Mouse (Mus musculus): ENCODE data around the gene Phyhd1. TPM values are rescaled to one million over a fixed set of nuclear protein-coding genes. Genes with fewer than 3 reads are reported as not detected.
A peak's percentile ranks its signal among the peaks of the same experiment; 100 is the strongest.

Phyhd1 gene
- polyA plus RNA-seq, 1 experiment from 2014 or later = 8.4 TPM

- Histone ChIP-seq H3K27me3 (no peaks in the 10 kb centered on the region), H3K27ac (no peak overlapping the region), H3K4me2 (no peak overlapping the region), H3K4me1 (replicated peaks) (peaks cover 50% of the 10 kb centered on the region), H3K9me3 (replicated peaks) (no peaks in the 10 kb centered on the region), H3K9ac (no peak overlapping the region), H3K36me3 (peaks cover 45% of the 10 kb centered on the region), H3K4me3 (no peak overlapping the region)
- ATAC-seq (replicated peaks; ENCODE audit: insufficient number of reproducible peaks, insufficient read depth, low FRiP score, low read depth) = no peak
- 91% methylated on average over 30 of the region's 30 CpGs for WGBS
Observed at GRCm38 (mm10) chr2:30256616-30257350, 9.2 kb upstream of the Phyhd1 start.

DNA sequence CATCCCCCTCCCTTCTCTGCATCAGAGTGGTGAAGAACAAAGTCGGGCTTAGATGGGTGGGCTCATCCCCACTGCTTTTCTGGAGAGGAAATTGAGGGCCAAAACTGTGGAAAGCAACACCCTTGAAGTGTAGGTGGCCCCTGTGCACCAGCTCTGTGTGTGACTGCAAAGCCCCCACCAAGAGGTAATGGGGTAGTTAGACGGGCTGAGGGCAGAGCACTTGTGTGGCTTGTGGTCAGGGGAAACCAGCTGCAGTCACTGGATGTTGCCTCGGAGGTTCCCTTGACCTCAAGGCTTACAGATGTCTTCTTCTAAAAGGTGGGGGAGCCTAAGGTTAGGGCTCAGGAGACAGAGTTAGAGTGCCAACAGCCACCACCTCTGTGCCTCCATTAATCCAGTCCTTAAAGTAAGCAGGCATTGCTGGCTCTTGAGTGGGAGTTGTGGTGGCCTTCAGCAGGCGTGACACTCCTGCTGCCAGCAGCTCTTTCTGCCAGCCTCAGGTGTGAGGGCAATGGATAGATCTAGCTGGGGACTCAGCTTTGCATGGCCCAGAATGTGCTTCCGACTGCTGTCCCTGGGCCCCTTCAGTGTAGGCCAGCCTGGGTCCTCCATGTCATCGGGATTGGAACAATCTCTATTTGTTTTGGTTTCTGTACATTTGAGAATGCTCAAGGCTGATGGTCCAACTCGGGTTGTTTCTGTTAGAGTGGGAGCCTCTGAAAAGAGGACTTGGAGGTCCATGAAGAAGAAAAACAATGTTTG is 8.1 kb upstream of the Phyhd1 start:
- Histone ChIP-seq H3K9me3 (replicated peaks) (no peaks in the 10 kb centered on the region), H3K9ac (peak overlapping the region; percentile 10; the same call in 1 of the 2 replicates), H3K36me3 (peaks cover 51% of the 10 kb centered on the region), H3K4me1 (replicated peaks) (peaks cover 50% of the 10 kb centered on the region), H3K4me2 (no peak overlapping the region; the same call in 1 of the 2 replicates), H3K4me3 (no peak overlapping the region), H3K27me3 (no peaks in the 10 kb centered on the region), H3K27ac (peak overlapping the region; percentile 61)
- ATAC-seq (replicated peaks; ENCODE audit: insufficient number of reproducible peaks, insufficient read depth, low FRiP score, low read depth) = no peak
- 75% methylated on average over 7 of the region's 7 CpGs for WGBS

DNA sequence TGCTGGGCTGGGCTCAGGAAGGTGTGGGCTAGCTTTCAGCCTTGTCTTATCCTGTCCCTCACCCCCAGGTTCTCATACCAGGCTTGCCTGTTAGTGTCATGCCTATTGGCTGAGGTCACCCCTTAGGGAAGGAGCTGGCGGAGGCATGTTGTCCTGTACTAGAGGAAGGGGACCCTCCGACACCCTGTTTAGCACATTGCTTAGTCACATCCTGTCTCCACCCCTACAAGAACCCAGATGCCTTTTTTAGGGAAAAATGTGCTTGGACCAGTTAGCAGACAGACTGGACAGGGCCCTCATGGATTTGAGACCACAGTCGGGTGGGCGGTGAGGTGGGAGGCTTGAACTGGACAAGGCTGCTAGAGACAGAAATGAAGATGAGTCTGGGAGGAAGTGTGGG is 7.4 kb upstream of the Phyhd1 start:
- ATAC-seq (replicated peaks; ENCODE audit: insufficient number of reproducible peaks, insufficient read depth, low FRiP score, low read depth) = peak; percentile 70
- H3K27ac ChIP-seq = peak overlapping the region; percentile 61
- WGBS = 42% methylated on average over 4 of the region's 4 CpGs
- no peak overlapping the region for H3K4me3 ChIP-seq
- H3K27me3 ChIP-seq = no peaks in the 10 kb centered on the region
- H3K9ac ChIP-seq = peak overlapping the region; percentile 10; the same call in 1 of the 2 replicates
- H3K9me3 ChIP-seq (replicated peaks) = no peaks in the 10 kb centered on the region
- H3K36me3 ChIP-seq = peaks cover 55% of the 10 kb centered on the region
- H3K4me2 ChIP-seq = no peak overlapping the region; the same call in 1 of the 2 replicates
- peaks cover 55% of the 10 kb centered on the region for H3K4me1 ChIP-seq (replicated peaks)

DNA sequence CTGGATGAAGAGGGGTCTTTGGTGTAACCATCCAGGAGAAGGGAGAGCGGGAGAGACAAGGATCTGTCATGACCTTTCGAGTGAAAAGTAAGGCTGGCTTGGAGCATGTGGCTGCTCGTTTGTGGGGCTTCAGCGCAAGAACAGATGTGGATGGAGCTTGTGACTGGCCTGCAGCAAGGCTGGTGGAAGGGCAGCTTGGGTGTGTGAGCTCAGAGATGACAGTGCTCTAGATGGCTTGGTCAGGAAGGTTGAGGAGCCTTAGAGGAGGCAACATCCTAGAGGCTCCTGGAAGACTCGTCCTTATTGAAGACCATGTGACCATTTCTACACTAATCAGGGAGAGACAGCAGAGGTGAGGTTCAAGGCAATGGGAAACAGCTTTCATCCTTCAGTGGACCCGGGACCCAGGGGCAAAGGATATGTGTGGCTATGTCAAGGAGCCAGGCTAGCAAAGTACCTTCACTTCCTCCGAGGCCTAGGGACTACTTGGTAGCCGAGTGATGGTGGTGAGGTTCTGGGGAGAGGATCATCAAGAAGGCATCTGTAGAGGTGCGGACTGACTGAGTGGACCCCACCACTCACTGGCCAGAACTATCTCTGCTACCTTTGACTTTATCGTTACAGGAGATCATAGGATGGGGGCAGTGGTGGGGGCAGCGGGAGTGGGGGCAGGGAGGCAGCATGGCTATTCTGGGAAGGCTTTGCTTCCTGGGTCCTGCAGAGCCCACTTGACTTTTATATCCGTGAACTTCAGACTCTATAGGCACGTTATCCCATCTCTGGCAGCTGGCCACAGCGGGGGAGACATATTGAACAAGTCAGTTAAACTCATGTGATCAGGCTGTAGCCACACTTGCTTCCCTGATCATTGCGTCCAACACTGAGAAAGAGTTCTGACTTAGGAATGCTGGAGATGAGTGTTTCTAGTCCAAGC is 6.6 kb upstream of the Phyhd1 start:
- no peaks in the 10 kb centered on the region for H3K9me3 ChIP-seq (replicated peaks)
- peaks cover 62% of the 10 kb centered on the region for H3K4me1 ChIP-seq (replicated peaks)
- H3K4me2 ChIP-seq = no peak overlapping the region
- WGBS = 67% methylated on average over 15 of the region's 15 CpGs
- H3K9ac ChIP-seq = no peak overlapping the region
- H3K27ac ChIP-seq = peak overlapping the region; percentile 61
- peaks cover 62% of the 10 kb centered on the region for H3K36me3 ChIP-seq
- H3K4me3 ChIP-seq = no peak overlapping the region
- no peaks in the 10 kb centered on the region for H3K27me3 ChIP-seq
- ATAC-seq (replicated peaks; ENCODE audit: insufficient number of reproducible peaks, insufficient read depth, low FRiP score, low read depth) = no peak

GRCm38 (mm10) chr2:30261064-30261736 is 4.8 kb upstream of the Phyhd1 start:
- Histone ChIP-seq H3K36me3 (peaks cover 47% of the 10 kb centered on the region), H3K4me3 (no peak overlapping the region), H3K4me2 (no peak overlapping the region), H3K4me1 (replicated peaks) (peaks cover 80% of the 10 kb centered on the region), H3K9me3 (replicated peaks) (no peaks in the 10 kb centered on the region), H3K27ac (no peak overlapping the region), H3K27me3 (no peaks in the 10 kb centered on the region), H3K9ac (no peak overlapping the region)
- no peak for ATAC-seq (replicated peaks; ENCODE audit: insufficient number of reproducible peaks, insufficient read depth, low FRiP score, low read depth)
- WGBS = 83% methylated on average over 4 of the region's 4 CpGs

GRCm38 (mm10) chr2:30261921-30262839 is 3.8 kb upstream of the Phyhd1 start:
- 88% methylated on average over 18 of the region's 18 CpGs for WGBS
- Histone ChIP-seq H3K4me2 (no peak overlapping the region), H3K9me3 (replicated peaks) (no peaks in the 10 kb centered on the region), H3K27ac (peak overlapping the region; percentile 53), H3K9ac (no peak overlapping the region), H3K27me3 (no peaks in the 10 kb centered on the region), H3K4me1 (replicated peaks) (peaks cover 87% of the 10 kb centered on the region), H3K4me3 (no peak overlapping the region), H3K36me3 (peaks cover 37% of the 10 kb centered on the region)
- no peak for ATAC-seq (replicated peaks; ENCODE audit: insufficient number of reproducible peaks, insufficient read depth, low FRiP score, low read depth)

DNA sequence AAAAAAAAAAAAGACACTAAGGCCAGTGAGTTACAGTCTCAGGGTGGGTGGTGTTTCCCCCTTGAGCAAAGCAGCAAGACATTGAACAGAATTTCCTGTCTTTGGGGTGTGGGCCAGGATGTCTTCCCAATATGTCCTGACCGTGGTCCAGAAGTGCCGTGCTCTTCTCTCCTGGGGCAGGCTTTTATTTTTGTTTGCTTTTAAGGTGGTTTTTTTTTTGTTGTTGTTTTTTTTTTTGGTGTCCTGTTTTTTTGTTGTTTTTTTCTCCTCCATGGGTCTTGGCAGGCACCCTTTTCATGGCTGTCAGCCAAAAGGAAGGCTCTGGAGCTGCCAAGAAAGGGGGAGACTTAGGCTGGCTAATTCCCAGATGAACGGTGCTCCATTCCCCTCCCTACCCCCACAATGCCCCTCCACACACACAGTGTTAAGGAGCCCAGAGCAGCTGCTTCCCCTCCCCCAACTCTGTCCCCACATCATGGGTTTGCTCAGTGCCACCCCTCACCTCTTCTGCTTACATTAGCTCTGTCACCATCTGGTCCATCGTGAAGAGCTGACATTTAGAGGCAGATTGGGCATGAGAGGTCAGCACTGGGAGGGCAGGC is 3.1 kb upstream of the Phyhd1 start:
- peaks cover 29% of the 10 kb centered on the region for H3K36me3 ChIP-seq
- no peak overlapping the region for H3K4me2 ChIP-seq
- no peak for ATAC-seq (replicated peaks; ENCODE audit: insufficient number of reproducible peaks, insufficient read depth, low FRiP score, low read depth)
- peaks cover 81% of the 10 kb centered on the region for H3K4me1 ChIP-seq (replicated peaks)
- no peak overlapping the region for H3K4me3 ChIP-seq
- WGBS = 37% methylated on average over 4 of the region's 4 CpGs
- H3K27ac ChIP-seq = peak overlapping the region; percentile 57
- no peaks in the 10 kb centered on the region for H3K9me3 ChIP-seq (replicated peaks)
- H3K9ac ChIP-seq = no peak overlapping the region
- no peaks in the 10 kb centered on the region for H3K27me3 ChIP-seq

DNA sequence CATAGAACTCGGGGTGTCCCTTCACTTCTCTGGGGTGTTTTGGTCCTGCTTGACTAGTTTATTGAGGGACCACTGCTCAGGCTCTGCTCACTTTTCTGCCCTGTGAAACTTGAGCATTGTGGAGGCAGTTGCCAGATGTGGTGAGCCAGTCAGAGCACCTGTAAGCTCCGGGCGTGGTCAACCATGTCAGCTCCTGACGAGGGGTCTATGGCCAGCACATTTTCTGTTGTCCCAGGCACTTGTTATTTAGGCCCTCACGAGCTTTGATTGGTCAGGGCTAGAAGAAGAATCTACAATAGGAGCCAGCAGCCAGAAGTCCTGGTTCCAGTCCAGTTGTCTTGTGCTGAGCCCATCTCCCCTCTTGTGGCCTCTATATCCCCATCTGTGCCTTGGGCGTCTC is 2.2 kb upstream of the Phyhd1 start:
- Histone ChIP-seq H3K4me3 (no peak overlapping the region), H3K4me2 (no peak overlapping the region), H3K36me3 (peaks cover 25% of the 10 kb centered on the region), H3K9me3 (replicated peaks) (no peaks in the 10 kb centered on the region), H3K27me3 (no peaks in the 10 kb centered on the region), H3K27ac (peak overlapping the region; percentile 97; the same call in 1 of the 2 replicates), H3K9ac (no peak overlapping the region), H3K4me1 (replicated peaks) (peaks cover 72% of the 10 kb centered on the region)
- ATAC-seq (replicated peaks; ENCODE audit: insufficient number of reproducible peaks, insufficient read depth, low FRiP score, low read depth) = no peak
- WGBS = 83% methylated on average over 6 of the region's 6 CpGs

DNA sequence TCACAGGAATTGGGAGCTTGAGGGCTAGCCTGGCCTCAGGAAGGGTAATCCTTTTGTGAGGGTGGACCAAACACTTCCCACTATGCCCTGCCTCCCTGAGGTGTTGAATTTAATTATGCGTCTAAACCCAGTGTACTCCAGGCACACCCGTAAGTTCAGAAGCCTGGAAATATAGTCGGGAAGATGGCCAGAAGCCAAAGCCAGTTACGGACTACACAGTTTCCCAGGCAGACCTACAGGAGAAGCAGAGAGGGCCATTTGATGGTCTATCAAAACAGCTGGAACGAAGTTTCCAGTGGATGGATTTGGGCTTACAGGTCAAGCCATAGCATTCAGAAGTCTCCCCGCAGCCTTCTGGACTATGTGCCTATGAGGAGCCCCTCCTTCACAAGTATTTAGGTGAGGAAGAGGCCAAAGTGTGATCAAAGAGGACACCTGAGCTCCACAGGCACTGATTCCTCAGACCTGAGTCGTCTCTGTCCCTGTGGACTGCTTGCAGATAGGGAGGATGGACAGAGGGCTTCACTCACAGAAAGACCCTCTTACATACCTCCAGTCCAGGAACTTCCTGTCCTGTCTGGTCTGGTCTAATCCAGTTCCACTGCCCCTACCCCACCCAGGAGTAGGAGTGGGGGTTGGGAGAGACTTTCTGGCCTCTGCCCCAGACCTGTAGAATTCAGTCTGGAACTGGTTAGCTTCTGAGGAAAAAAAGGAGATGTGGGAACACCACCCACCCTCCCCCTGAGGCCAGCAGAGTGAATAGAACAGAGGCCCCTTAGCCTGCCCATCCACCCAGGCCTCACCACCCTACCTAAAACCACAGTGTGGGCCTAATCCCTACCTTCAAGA is 1.1 kb upstream of the Phyhd1 start:
- H3K4me1 ChIP-seq (replicated peaks) = peaks cover 68% of the 10 kb centered on the region

More for the DNA sequence above, 1.1 kb upstream of the Phyhd1 start:
- H3K27ac ChIP-seq = peak overlapping the region; percentile 97
- peak overlapping the region; percentile 36; the same call in 1 of the 2 replicates for H3K9ac ChIP-seq
- no peaks in the 10 kb centered on the region for H3K27me3 ChIP-seq
- no peak overlapping the region for H3K4me3 ChIP-seq
- 43% methylated on average over 7 of the region's 7 CpGs for WGBS
- H3K4me2 ChIP-seq = no peak overlapping the region
- ATAC-seq (replicated peaks; ENCODE audit: insufficient number of reproducible peaks, insufficient read depth, low FRiP score, low read depth) = no peak; the same call in 1 of the 2 replicates
- H3K36me3 ChIP-seq = peaks cover 25% of the 10 kb centered on the region
- no peaks in the 10 kb centered on the region for H3K9me3 ChIP-seq (replicated peaks)

Measured in heart, embryonic 15.5 days (tissue).